ENCODE assay signal across 23 mouse cellular contexts in genomic region chr2:153083275-153083674, GRCm38 (mm10). TPM values are rescaled to one million over a fixed set of nuclear protein-coding genes. Genes with fewer than 3 reads are reported as not detected.
DNase-seq lines count a peak whose midpoint lies in the region; ATAC-seq lines count a peak whose summit lies in the region.
"Had no signal": no experiment of that assay in that cellular context is flagged by ENCODE, and none has a peak within 500 bp of the region (broad histone marks: within the 10 kb centered on the region; RNA-seq: fewer than 3 reads in every experiment).

No protein-coding gene starts in this region.

- no peaks in the 10 kb centered on the region; the same call in 1 of the 2 replicates for H3K4me1 ChIP-seq in liver, embryonic 16.5 days (ENCODE audit: control insufficient read depth, low read depth, low read length)
- H3K4me1 ChIP-seq: embryonic facial prominence, embryonic 13.5 days; hindbrain, embryonic 12.5 days had no signal

- no peak overlapping the region for H3K4me3 ChIP-seq in liver, embryonic 16.5 days (ENCODE audit: low read depth, low read length)
- H3K4me3 ChIP-seq: embryonic facial prominence, embryonic 13.5 days; gastrocnemius, adult 2 months; heart, embryonic 13.5 days; hindbrain, embryonic 12.5 days had no signal

- 72% methylated on average over 8 of the region's 8 CpGs for WGBS in liver, embryonic 16.5 days (ENCODE audit: insufficient replicate concordance)

- H3K4me2 ChIP-seq in liver, embryonic 16.5 days (ENCODE audit: low read depth, low read length), result no peak overlapping the region
- H3K4me2 ChIP-seq: embryonic facial prominence, embryonic 13.5 days; heart, embryonic 13.5 days; hindbrain, embryonic 12.5 days had no signal

- no peaks in the 10 kb centered on the region for H3K36me3 ChIP-seq in liver, embryonic 16.5 days (ENCODE audit: control insufficient read depth, insufficient read depth)
- H3K36me3 ChIP-seq: embryonic facial prominence, embryonic 13.5 days; G1E; heart, embryonic 13.5 days; hindbrain, embryonic 12.5 days had no signal

- H3K27me3 ChIP-seq in liver, embryonic 16.5 days (ENCODE audit: control insufficient read depth, insufficient read depth, low read depth, low read length), result no peaks in the 10 kb centered on the region
- H3K27me3 ChIP-seq: hindbrain, embryonic 12.5 days had no signal

- peak; percentile 1 for DNase-seq in cerebellum, adult 9-11 months
- no peak for DNase-seq in cerebellum, adult 11-12 months
- DNase-seq in liver, result no peak
- DNase-seq in lung, postnatal 25 days (ENCODE audit: low spot score), result peak; percentile 41
- no peak for DNase-seq in lung, postnatal 14 days
- DNase-seq in lung, postnatal 36 days, result peak; percentile 36
- DNase-seq in urinary bladder, postnatal 10 days (ENCODE audit: low spot score), result no peak
- DNase-seq: adrenal gland, postnatal 10 days; B cell, adult 2 months; cerebellum, adult 8-10 months; cerebellum, postnatal 25 days; gastrocnemius, adult 2 months; gastrocnemius, postnatal 25 days; heart, postnatal 4 days had no signal

- ATAC-seq in liver, embryonic 16.5 days (ENCODE audit: low read depth), result no peak
- ATAC-seq: CD4-positive, CD25-positive, alpha-beta regulatory T cell, adult 4 months; forebrain, embryonic 14.5 days; hindbrain, embryonic 16.5 days had no signal

- no peaks in the 10 kb centered on the region for H3K9me3 ChIP-seq in liver, embryonic 16.5 days (replicated peaks; ENCODE audit: control insufficient read depth, low read length)
- H3K9me3 ChIP-seq: embryonic facial prominence, embryonic 13.5 days; G1E; heart, embryonic 13.5 days; hindbrain, embryonic 12.5 days had no signal

- H3K27ac ChIP-seq in liver, embryonic 16.5 days (ENCODE audit: low read length), result peak overlapping the region; percentile 80
- H3K27ac ChIP-seq: embryonic facial prominence, embryonic 13.5 days; gastrocnemius, adult 2 months; heart, embryonic 13.5 days; hindbrain, embryonic 12.5 days had no signal

- H3K9ac ChIP-seq in liver, embryonic 16.5 days (ENCODE audit: low read depth, low read length), result no peak overlapping the region
- H3K9ac ChIP-seq: embryonic facial prominence, embryonic 13.5 days; heart, embryonic 13.5 days; hindbrain, embryonic 12.5 days had no signal

RNA-seq across cellular contexts. Expression of gene Ccm2l, which starts 17.5 kb away (rescaled TPM):
- 0.37 and 0.52 TPM in 2 replicates for polyA plus RNA-seq in liver, embryonic 16.5 days (2015; fragmentation: Nextera tagmentation; extraction: Ambion mirVana)
- polyA plus RNA-seq: CD4-positive, CD25-positive, alpha-beta regulatory T cell, adult 4 months; G1E had no signal

RNA-seq across cellular contexts. Expression of gene Hck, which starts 25.0 kb away (rescaled TPM):
- 10.1 and 11.7 TPM in 2 replicates for polyA plus RNA-seq in liver, embryonic 16.5 days (2015; fragmentation: Nextera tagmentation; extraction: Ambion mirVana)
- polyA plus RNA-seq: G1E had no signal

RNA-seq across cellular contexts. Expression of gene Xkr7, which starts 51.6 kb away (rescaled TPM):
- polyA plus RNA-seq in liver, embryonic 16.5 days (2015; fragmentation: Nextera tagmentation; extraction: Ambion mirVana), result not detected in 2 replicates
- polyA plus RNA-seq: CD4-positive, CD25-positive, alpha-beta regulatory T cell, adult 4 months; embryonic facial prominence, embryonic 13.5 days; G1E; heart, embryonic 13.5 days; heart, postnatal 0 days had no signal

Comparison
In these comparisons a context has a peak if more than half of its experiments do, and no peak if none do; other contexts are left out.
1. DNase-seq: peak in cerebellum, adult 9-11 months (single experiment), lung, postnatal 25 days (single experiment) and lung, postnatal 36 days (single experiment); none in cerebellum, adult 11-12 months (single experiment), liver (single experiment), lung, postnatal 14 days (single experiment) and urinary bladder, postnatal 10 days (single experiment).